Mouse (Mus musculus) layer of hippocampus, postnatal 14 days (tissue): ENCODE measurements at regions not wholly inside any gene's neighbourhood (a gene's known extent, or its start where the extent isn't known, plus 50 kb on each side); places are given as distances from the start of the nearest gene placed in this dataset.
A peak's percentile ranks its signal among the peaks of the same experiment; 100 is the strongest.

Experiments
- DNase-seq, 2 experiments: peaks; one replicate each; pipeline ENCODE4 v3.0.0; 2021 to 2022; ENCODE audit warnings: low spot score in 2 of 2, mixed read lengths in 1 of 2

DNA sequence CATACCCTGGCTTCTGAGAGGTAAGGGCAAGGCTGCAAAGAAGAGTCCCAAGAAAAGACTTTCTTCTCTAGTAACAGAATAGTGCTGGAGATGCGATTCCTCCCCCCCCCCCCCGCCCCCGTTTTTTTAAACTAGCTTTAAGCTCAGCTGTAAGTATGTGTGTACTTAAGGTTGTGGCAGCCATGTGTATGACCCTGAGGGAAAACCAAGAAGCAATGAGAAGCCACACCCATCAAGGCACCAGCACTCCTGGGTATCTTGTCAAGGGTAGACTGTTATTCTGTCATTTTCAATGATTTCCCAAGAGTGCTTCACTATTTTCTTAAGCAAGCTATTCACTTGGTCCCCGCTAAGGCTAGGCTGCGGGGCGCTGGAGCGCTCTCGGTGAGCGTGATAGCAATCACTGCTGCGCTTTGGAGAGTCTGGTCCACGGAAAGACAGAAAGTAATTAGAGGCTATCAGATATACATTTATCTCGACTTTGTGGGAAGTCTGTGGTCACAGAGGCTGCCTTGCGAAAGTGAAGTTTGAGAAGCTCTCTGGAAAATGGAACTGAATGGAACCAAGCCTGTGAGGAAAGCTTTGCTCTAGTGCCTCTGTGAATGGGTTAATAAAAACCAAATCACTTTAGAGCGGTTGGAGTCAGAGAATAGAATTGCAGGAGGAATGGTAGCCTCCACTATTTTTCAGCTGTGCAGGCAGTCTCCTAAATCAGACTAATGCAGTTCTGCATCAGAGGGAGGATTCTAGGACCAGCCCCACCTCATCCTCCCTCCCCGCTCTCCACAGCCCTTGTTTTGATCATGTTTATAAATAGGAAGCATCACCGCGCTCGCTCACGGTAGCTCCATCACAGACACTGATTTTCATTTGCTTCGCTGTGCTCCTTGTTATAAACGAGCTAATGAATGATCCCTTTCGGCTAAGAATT is 114.8 kb upstream of the Bmp2 start:
- peak; percentile 8 to 31 for DNase-seq

DNA sequence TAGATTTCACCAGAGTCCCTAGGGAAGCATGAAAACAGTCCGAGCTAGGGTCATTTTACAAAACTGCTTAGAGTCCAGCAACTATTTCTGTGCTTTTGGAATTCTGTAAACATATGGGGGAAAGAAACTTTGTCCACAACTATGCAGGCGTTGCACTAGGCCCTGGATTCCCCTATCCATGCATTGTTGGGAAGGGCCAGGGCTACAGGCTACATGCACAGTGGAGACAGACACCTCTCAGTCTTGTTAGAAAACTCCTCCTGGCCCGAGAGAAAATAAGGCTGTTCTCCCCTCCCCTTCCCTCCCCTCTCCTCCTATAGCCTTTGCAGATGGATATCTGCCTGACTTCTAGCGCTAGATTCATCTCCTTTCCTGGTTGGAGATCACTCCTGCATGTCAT is 113.9 kb upstream of the Bmp2 start:
- no peak for DNase-seq

DNA sequence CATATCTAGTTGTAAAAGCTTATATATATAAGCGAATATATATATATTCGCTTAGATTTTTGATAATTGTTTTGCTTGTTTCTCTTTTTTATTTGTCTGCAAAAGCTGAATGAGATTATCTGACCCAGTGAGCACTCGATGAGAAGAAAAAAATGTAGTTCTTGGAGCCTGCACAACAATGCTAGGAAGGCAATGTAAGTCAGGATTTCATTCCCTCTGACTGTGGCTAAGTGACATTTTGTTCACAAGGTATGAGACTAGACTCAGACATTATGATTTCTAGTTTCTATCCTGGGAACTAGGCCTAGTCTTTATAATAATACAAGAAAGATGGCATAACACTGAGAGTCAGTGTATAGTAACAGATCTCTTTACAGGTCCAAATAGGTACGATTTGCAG is 108.9 kb upstream of the Bmp2 start:
- no peak for DNase-seq

DNA sequence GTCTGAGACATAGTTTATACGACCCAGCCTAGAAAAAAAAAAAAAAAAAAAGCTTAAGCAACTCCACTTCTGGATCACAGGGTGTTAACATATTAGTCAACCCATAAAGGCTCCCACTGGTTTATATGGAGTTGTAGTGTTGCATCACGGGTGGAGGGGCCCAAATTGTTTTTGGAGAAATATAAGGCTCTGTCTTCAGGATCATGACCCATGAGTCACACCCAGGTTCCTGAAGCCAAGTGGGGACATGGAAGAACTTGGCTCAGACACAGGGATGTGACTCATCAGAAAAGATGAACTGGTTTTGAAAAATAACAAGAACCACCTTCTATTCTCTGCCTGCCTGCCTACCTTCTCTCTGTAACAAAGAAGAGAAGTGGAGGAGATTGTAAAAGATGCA is 108.5 kb upstream of the Bmp2 start:
- DNase-seq: no peak

DNA sequence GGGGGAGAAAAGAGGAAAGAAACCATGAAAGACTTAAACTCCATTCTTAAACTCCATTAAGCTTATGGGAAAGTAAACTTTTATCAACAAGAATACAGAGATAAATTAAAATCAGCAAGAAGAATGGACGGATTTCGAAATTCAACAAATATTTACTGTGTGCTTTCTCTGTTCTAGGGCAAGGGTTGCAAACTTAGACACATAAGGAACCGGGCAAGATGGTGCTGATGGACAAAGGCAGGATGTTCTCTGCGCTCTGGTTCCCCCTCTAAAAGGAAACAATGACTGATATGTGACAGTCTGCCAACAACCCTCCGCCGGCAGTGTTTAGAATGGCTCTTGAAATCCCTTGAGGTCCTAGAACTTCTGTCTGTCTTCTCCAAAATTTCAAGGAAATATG is 99.0 kb upstream of the Bmp2 start:
- no peak for DNase-seq

DNA sequence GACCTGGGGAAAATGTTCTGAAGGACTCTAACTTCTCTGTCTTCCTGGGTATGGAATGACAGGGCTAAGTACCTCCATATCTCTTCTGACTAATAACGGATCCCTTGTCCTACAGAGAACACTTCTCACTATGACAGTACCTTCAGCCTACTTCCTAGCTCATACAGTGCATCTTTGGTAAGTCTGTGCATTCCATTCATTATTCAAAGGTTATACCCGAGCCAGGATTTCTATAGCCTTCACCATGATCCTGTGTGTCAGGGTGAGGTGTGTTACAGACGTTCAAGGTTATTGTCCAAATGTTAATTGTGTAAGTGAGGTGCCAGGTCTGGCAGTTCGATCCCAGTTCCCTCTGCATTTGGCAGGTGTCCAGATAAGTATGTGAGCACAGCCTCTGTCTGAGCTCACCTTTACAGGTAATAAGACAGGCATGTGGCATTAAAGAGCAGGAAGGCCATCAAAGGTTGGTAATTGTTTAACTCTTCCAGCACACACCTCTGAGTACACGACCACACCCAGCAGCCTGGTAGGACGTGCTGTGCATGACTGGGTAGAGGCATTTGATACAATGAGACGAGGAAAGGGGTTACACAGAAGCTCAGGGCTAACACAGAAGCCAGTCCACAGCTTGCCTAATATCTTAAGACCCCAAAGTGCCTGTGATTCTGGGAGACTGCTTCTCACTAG is 96.3 kb upstream of the Bmp2 start:
- no peak for DNase-seq

DNA sequence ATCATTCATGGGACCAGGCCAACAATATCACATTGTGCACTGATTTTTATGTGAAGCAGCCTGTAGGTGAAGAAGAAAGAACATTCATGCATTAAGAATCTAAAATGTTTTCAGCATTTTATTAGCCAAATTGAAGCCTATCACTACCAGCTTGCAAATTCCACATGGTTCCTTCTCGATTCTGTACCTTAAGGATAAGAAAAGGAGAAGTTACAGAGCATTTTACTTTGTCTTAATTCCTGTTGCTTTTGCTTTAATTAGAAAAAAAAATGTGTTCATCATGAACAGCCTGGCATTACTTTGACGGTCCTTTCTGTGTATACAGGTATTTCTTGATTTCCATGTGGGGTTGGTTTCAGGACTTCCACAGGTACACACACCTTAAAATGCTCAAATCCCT is 95.2 kb upstream of the Bmp2 start:
- no peak for DNase-seq

DNA sequence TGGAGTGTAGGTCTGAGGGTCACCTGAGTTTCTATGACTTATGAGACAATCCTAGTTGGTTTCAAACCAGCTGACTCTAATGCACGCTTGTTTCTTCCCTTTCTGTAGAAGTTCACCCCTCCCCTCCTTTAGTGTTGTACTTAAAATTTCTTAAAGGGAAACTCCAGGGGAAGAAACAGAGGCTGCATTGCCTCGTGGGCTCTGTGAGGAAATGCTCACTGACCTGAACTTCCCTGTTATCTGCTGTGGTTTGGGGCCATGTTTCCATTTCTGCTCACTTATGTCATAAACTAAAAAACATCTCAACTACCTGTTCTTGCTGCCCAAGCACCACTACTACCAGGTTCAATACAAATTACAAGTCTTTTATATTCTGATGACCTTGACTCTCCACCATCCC is 93.2 kb upstream of the Bmp2 start:
- DNase-seq: no peak

DNA sequence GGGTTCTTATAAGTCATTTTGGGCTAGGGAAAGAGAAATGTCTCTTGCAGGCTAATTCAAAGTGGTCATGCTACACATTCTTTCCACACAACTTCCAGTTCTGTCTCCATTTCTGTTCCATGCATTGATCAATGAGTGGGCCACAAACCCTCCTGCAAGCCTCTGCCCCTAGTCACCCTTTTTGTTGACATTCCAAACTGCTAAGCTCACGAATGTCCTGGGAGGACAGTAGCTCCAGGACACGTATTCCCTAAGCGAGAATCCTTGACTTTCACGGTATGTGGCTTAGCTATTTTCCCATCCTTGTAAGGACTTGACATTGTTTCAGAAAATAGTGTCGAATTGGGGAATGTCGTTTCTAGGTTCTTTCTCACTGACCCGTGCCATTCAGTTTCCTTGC is 91.1 kb upstream of the Bmp2 start:
- DNase-seq: no peak

DNA sequence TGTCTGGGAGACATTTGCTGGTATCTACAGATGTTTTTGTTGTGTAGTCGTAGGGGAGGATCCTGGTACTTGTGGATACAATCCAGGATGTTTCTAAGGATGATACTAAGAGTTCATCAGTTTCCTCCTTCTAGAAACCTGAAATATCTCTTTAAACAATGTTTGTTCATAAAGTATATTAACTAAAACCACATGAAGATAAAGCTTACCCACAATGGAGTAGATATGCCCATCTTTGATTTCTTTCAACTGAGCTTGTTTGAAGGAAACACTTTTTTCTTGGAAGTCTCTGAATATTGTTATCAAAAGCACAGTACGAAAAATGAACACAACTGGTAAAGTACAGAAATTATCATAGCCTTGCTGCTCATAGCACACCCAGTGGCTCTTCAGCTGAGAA is 89.6 kb upstream of the Bmp2 start:
- no peak for DNase-seq

DNA sequence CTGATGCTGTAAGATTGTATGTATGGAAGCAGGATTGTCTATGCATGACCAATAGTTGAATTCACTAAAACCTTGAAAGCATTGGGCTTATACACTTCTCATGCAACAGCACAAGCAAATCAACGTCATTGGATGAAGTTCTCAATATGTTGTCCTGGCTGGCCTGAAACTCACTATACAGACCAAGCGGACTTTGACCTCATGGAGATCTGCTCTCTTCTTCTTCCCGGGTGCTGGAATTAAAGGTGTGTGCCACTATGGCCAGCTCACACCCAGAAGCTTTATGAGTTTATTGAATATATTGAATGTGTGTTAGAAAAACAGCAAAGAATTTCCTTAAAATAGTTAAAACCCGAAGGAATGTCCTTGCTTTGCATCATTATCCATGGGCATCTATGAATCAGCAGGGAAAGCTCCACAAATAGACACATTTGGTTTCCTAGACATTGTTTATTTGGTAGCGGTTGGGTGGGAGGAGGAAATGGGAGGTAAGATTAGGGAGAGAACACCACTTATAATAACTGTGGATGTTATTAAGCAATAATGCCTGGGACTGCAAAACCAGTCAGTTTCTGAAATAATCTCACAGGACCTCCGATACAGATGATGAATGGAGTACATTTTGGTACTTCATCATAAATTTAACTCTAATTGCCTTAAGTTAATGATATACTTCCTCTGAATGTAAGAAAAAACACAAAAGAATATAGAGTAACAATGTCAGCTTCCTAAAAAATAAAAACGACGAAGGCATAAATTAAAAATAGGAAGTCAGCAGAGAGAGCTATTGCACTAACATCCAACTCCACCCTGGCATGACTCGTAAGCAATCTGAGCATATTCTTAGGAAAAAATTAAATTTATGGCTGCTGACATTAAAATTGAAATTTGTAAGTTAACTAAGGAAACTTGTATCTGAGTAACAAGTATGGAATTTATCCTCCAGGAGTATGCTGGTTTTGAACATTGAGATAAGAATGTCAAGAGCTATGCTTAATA is 84.5 kb upstream of the Bmp2 start:
- no peak for DNase-seq

DNA sequence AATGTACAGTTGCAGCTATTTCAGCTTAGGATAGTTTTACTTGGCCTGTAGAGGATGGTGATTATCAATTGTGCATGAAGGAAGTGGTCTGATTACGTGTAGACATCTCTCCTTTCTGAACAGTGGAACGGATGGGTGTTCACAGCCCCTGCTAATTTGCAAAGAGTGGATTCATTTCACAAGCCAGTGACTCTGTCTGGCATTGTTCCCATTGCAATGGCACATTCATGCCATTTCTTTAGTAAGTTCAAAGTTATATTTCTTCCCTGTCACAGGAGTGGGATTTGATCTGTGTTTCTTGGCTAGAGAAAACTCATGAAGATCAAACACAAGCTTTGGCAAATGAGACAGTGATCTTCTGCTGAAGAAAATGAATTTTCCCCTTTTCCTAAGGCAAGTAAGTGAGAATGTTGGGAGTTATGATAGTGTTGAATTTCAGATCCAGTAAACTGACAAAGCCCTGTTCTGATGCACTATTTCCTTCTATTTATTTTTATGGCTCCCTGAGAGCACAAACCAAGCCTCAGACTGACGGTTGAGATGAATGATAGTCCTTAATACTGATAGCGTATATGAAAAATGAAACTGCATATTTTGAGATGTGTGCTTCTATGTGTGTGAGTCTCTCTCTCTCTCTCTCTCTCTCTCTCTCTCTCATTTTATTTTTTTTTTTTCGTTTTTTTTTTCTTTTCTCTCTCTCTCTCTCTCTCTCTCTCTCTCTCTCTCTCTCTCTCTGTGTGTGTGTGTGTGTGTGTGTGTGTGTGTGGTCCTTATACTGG is 78.8 kb upstream of the Bmp2 start:
- no peak for DNase-seq

DNA sequence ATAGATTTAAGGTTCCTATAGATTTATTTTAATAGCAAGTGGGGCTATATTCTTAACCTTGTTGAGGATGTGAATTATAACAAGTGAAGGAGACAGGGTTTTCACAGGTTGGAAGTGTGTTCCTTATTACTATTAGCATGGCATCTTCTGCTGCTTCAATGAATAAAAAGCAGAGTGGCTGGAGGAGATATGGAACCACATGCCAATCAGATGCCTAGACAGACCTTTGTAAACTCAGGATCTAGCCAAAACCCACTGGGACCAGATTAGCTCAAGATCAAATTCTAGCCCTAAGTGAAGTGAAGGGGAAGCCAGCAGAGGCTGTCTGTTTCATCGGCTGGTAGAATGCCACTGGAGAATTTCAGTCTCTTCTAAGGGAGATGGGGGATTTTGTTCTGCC is 77.8 kb upstream of the Bmp2 start:
- no peak for DNase-seq

DNA sequence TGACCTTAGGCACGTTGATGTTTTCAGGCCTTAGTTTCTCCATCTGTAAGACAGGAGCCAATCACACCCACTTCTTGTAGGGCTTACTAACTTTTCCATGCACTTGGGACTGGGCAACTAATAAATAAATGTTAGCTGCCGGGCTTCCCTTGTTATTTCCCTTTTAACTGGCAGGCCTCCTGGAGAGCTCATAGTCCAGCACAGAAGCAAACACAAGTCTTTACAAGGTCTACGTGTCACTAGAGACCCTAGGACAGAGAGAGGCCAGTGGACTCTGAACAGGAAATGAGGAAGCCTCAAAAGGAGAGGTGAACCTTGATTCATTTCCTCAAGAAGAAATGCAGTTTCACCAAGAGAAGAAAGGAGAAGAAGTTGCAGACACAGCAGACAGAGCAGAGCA is 71.1 kb upstream of the Bmp2 start:
- DNase-seq: no peak

DNA sequence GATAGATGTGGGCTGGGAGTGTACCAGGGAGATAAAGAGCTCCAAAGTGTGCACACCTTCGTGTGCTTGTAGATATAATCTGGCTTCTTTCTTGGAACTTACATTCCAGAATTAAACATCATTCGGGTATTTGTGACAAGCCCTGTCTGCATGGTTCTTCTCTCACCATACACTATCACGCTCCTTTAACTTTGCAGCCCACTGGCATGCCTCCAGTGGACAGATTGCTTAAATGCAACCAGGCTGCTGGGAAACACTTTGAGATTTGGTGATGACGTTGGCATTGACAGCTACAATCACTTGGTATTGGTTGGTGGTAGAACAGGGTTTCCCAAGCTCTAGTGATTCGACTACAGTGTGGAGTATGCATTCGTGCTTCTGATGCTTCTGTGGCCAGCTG is 70.7 kb upstream of the Bmp2 start:
- DNase-seq: no peak

DNA sequence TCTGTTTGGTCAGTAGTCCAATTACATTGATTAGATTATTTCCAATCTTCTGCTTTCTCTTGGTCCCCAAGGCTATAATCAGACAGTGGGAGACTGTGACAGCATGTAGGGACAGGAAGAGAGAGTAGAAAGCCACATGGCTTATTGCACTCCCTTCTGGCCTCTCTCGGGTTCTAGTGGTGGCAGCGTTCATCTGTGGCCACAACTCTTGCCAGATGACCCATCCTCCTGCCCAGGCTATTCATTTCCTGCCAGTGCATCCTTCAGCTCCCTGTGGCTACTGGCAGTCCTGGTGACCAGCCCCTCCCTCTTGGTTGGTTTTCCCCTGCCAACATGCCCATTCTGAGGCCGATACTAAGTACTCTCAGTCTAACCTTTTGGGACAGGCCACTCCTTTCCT is 70.2 kb upstream of the Bmp2 start:
- no peak for DNase-seq

DNA sequence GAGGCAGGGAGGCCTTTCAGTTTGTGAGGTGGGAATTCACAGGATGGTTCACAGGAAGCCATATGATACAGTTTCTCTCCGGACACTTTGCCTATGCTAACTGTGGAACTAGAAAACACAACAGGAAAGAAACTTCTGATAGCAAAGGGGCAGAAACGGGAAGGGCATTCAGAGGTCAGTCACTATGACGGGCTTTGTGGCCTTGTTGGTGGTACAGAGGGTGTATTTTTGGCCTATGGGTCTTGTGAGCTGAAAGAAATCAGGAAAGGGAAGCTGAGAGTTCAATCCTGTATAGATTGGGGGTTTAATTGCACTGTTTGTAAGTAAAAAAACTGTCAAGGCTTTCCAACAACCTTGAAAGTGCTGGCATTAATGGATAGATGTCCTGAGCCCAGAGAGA is 56.5 kb upstream of the Bmp2 start:
- DNase-seq: no peak

DNA sequence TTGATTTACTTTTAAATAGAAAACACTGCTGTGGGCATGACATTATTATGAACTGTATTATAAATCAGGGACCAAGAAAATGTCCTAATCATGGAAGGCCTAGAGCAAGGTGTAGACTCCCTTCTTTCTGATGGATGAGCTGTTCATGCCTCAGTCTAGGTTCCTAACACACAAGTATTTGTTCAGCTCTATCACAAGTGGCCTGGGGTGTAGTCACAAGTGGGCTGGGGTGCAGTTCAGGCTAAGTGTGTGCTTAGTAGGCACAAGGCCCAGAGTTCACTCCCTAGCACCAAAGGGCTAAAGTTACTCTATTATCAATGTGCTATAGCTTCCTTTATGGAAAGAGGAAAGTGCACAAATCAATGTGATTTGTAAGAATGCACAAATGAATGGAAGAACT is 55.6 kb upstream of the Bmp2 start:
- no peak for DNase-seq

DNA sequence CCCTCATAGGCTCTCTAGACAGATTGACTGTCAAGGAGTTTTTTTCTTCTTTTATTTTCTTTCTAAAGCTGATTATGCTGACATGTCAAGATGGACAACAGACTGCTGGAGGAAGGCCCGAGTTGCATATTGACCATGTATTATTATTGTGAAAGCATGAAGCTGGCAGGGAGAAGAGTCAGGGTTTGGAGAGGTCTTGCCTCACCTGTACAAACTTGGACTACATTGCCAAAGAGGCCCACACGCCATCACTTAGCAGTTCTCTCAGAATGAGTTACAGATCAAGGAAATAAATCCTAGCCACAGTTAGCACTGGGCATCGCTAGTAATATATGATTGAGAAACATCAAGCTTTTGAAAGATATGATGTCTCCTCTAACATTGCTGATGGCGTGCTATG is 54.9 kb upstream of the Bmp2 start:
- no peak for DNase-seq

DNA sequence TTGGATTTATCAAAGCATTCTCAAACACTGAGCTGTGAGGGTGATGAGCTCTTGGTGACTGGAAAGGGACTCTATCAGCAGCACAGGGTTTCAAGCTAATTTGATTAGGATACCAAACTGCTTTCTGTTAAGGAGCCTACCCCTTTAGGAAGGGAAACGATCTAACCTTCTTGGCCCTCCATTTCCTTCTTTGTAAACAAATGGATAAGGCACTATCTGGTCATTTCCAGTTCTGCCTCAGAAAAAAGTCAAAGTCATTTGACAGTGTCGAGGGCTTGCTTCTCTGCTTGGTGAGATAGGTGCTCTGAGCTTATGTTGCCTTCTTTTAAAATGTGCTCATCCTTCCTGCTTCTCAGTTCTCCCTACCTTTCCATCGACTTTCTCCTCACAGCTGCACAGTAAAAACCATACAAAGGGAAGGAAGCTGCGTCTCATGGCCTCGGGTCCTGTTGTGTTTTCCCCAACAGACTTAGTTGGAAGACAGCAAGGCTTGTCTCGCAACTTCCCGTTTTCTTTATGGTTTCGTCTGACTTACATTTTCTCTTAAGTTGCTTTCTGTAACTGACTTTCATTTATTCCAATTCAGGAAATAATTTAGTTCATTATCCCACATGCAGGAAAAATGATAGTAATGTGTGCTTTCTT is 54.3 kb upstream of the Bmp2 start:
- no peak for DNase-seq
